8 mouse cellular contexts compared by ENCODE assay signal in genomic region chr17:24163176-24163962, GRCm38 (mm10). TPM values are rescaled to one million over a fixed set of nuclear protein-coding genes. Genes with fewer than 3 reads are reported as not detected.
A peak's percentile ranks its signal among the peaks of the same experiment; 100 is the strongest.
DNase-seq lines count a peak whose midpoint lies in the region; ATAC-seq lines count a peak whose summit lies in the region.

Amdhd2 (minus strand) TSS chr17:24163766.

- H3K4me1 ChIP-seq in lung, embryonic 16.5 days (replicated peaks; ENCODE audit: control insufficient read depth, insufficient read depth, low read length), result peaks cover 17% of the 10 kb centered on the region

- peak within 1 kb of the TSS; percentile 95 for H3K4me2 ChIP-seq in lung, embryonic 16.5 days (ENCODE audit: low read depth, low read length)

- peak within 1 kb of the TSS; percentile 77 for H3K27ac ChIP-seq in lung, embryonic 16.5 days (ENCODE audit: low read length)

- ATAC-seq in hematopoietic stem cell, adult 5-6 weeks (replicated peaks in 1 of 2; ENCODE audit: insufficient read depth in 1 of 2, low FRiP score in 2 of 2, low TSS enrichment in 1 of 2, low read depth in 1 of 2, poor library complexity in 2 of 2, severe bottlenecking in 2 of 2), result peak; percentile 43 to 46
- ATAC-seq in lung, embryonic 16.5 days (ENCODE audit: low read depth), result peak; percentile 89

- DNase-seq in MEL-GATA-1-ER (ENCODE audit: extremely low read depth, low read depth), result peak; percentile 85
- peak; percentile 91 for DNase-seq in cerebellum, adult 8-10 months
- DNase-seq in forelimb bud, embryonic 11.5 days (ENCODE audit: low read depth, low spot score), result peak; percentile 99
- DNase-seq in layer of hippocampus, adult 9-10 months (ENCODE audit: low spot score), result peak; percentile 96
- peak; percentile 98 for DNase-seq in ovary, postnatal 10 days (ENCODE audit: low spot score)
- DNase-seq in thymus, postnatal 10 days (ENCODE audit: low spot score in 2 of 2), result peak; percentile 90 to 92

- under 1% methylated on average over 47 of the region's 47 CpGs for WGBS in lung, embryonic 16.5 days

- peaks cover 4% of the 10 kb centered on the region for H3K36me3 ChIP-seq in lung, embryonic 16.5 days (ENCODE audit: control insufficient read depth, insufficient read depth, low read length)

- H3K4me3 ChIP-seq in lung, embryonic 16.5 days (ENCODE audit: low read length), result peak within 1 kb of the TSS; percentile 86

- no peaks in the 10 kb centered on the region for H3K9me3 ChIP-seq in lung, embryonic 16.5 days (ENCODE audit: control insufficient read depth, low read length)

- no peaks in the 10 kb centered on the region for H3K27me3 ChIP-seq in lung, embryonic 16.5 days (ENCODE audit: control insufficient read depth, insufficient read depth, low read depth, low read length)

- peak within 1 kb of the TSS; percentile 84 for H3K9ac ChIP-seq in lung, embryonic 16.5 days (ENCODE audit: low read length)

RNA-seq across cellular contexts. Expression of gene Amdhd2, which starts in this region (rescaled TPM):
- 17.0 and 19.1 TPM in 2 replicates for total RNA-seq in hematopoietic stem cell, adult 5-6 weeks (2017)
- 30.8 TPM in 2 replicates for polyA plus RNA-seq in lung, embryonic 16.5 days (2015; fragmentation: Nextera tagmentation; extraction: Ambion mirVana)

Comparison
In these comparisons a context has a peak if more than half of its experiments do, and no peak if none do; other contexts are left out.
1. Peak in every context shown above with its lines: DNase-seq, ATAC-seq, H3K4me3 ChIP-seq and H3K27ac ChIP-seq.